Mouse (Mus musculus) megakaryocyte, embryonic 14.5 days (primary cell): Measurements from ENCODE around the gene Txn1.

Experiments
- FLI1 ChIP-seq: IDR thresholded peaks from 2 replicates; pipeline ENCODE4 v1.6.1; 2012; ENCODE audit warnings: low read length, inconsistent platforms, mixed read lengths
- GATA1 ChIP-seq: IDR thresholded peaks from 3 replicates; pipeline ENCODE4 v1.6.1; 2012; ENCODE audit warnings: mixed read lengths, low read length, inconsistent platforms, borderline replicate concordance

- no peak for TF ChIP-seq FLI1
- TF ChIP-seq GATA1: no peak
Measured at GRCm38 (mm10) chr4:57952416-57952815, 3.8 kb downstream of the Txn1 start.
